Mouse (Mus musculus): ENCODE measurements at regions not wholly inside any gene's neighbourhood (a gene's known extent, or its start where the extent isn't known, plus 50 kb on each side); places are given as distances from the start of the nearest gene placed in this dataset.

DNA sequence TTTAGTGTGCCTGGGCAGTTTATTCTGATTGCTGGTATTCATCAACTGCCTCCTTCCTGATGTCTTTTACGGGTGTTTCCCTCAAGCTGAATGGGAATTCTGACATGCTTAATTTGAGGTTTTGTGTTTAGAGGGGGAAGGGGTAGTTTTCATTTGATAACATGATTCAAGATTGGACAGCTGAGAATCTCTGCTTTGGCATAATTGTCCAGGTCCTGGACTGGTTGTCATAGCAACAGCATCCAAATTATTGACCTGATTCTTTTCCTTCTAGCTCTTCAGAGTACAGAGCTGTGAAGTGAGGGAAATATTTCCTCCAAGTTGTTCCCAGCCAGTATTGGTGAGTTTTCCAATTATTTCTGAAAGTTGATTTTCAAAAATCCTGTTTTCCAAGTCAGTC is 137.7 kb upstream of the Prkcq start:
- TF ChIP-seq CTCF (IDR thresholded peaks at IDR 0.05; ENCODE audit: extremely low read depth, insufficient read depth, low read length): no peak
- TF ChIP-seq POLR2A (IDR thresholded peaks at IDR 0.05; ENCODE audit: extremely low read depth, insufficient read depth, low read length): no peak

Data from cortical plate, adult 2 months (tissue).